Mouse (Mus musculus): ENCODE results near the gene Klk15. TPM values are rescaled to one million over a fixed set of nuclear protein-coding genes. Genes with fewer than 3 reads are reported as not detected.
"Not testable (repeated sequence)": the region's sequence is repeated elsewhere in the genome, so short reads cannot be mapped to it uniquely, and the experiment has no call there.

Klk15 gene
- polyA plus RNA-seq, 1 experiment from 2014 or later, result not detected

DNA sequence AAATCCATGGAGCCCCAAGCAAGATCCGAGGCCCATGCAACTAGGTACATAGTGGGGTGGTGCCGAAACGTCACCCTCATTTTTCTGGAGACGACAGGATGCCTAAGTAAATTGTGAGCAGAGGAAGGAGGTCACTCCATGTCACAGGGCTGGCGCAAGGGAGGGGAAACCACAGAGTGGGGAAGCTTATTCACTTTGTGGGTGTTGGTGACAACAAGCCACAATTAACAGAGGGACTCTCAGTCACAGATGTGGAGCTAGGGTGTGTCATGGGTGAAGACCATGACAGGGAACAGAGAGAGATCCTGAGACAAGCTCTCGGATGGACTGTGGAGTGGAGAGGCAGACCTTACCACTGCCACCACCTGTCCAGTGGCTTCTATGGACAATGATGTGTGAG lies 12.5 kb upstream of the Klk15 start:
- Histone ChIP-seq H3K9ac (replicated peaks; ENCODE audit: low read depth, low read length) (no peak overlapping the region), H3K27ac (ENCODE audit: low read depth, low read length) (no peak overlapping the region), H3K4me1 (ENCODE audit: control insufficient read depth, insufficient read depth, low read length) (no peaks in the 10 kb centered on the region), H3K4me2 (ENCODE audit: low read depth, low read length) (no peak overlapping the region), H3K4me3 (ENCODE audit: low read depth, low read length) (no peak overlapping the region), H3K27me3 (ENCODE audit: control insufficient read depth, insufficient read depth, low read length) (no peaks in the 10 kb centered on the region), H3K9me3 (ENCODE audit: control insufficient read depth, low read length) (no peaks in the 10 kb centered on the region), H3K36me3 (ENCODE audit: control insufficient read depth, insufficient read depth, low read length) (no peaks in the 10 kb centered on the region)
- ATAC-seq (ENCODE audit: low read depth), result no peak
- 85% methylated on average over 6 of the region's 6 CpGs for WGBS

DNA sequence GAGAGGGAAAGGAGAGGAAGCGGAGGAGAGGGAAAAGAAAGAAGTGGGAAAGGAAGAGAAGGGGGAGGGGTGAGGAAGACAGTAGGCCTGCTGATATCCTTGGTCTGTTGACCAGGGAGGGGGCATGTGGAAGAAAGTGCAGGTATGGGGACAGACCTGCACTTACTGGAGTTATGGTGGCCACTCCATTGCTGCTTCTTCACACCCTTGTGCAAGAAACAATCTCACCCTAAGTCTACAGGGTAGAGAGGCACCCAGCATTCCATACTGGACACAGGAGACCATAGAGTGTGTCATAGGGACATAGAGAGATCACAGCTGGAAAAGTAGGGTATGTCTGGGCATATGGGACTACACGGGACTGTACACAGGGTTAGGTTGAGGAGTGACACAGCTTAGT lies 11.6 kb upstream of the Klk15 start:
- no peak for ATAC-seq (ENCODE audit: low read depth)
- 78% methylated on average over 2 of the region's 2 CpGs for WGBS
- Histone ChIP-seq H3K36me3 (ENCODE audit: control insufficient read depth, insufficient read depth, low read length) (no peaks in the 10 kb centered on the region), H3K4me3 (ENCODE audit: low read depth, low read length) (no peak overlapping the region), H3K9ac (replicated peaks; ENCODE audit: low read depth, low read length) (no peak overlapping the region), H3K27me3 (ENCODE audit: control insufficient read depth, insufficient read depth, low read length) (no peaks in the 10 kb centered on the region), H3K27ac (ENCODE audit: low read depth, low read length) (no peak overlapping the region), H3K4me1 (ENCODE audit: control insufficient read depth, insufficient read depth, low read length) (no peaks in the 10 kb centered on the region), H3K4me2 (ENCODE audit: low read depth, low read length) (no peak overlapping the region), H3K9me3 (ENCODE audit: control insufficient read depth, low read length) (no peaks in the 10 kb centered on the region)

DNA sequence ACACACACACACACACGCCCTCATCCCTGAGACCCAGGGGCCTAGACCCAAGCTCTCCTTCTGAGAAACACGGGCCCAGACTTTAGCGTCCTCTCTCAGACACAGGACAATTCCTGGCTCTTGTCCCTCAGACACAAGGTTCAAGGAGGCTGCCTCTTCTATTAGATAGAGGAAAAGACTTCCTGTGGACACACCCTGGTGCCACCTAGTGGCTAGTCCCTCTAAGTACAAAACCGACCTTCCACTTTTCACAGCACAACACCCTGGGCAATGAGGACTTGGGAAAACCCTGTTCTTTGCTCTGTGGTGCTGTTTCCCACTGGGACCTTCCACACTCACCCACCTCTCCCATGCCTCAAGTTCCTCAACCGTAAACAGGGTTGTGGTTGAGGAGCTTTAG lies 7.6 kb upstream of the Klk15 start:
- Histone ChIP-seq H3K9me3 (ENCODE audit: control insufficient read depth, low read length) (no peaks in the 10 kb centered on the region), H3K36me3 (ENCODE audit: control insufficient read depth, insufficient read depth, low read length) (no peaks in the 10 kb centered on the region), H3K4me3 (ENCODE audit: low read depth, low read length) (no peak overlapping the region), H3K27ac (ENCODE audit: low read depth, low read length) (no peak overlapping the region), H3K27me3 (ENCODE audit: control insufficient read depth, insufficient read depth, low read length) (no peaks in the 10 kb centered on the region), H3K9ac (replicated peaks; ENCODE audit: low read depth, low read length) (no peak overlapping the region), H3K4me2 (ENCODE audit: low read depth, low read length) (no peak overlapping the region), H3K4me1 (ENCODE audit: control insufficient read depth, insufficient read depth, low read length) (no peaks in the 10 kb centered on the region)
- ATAC-seq (ENCODE audit: low read depth), result no peak
- 59% methylated on average over 5 of the region's 5 CpGs for WGBS

DNA sequence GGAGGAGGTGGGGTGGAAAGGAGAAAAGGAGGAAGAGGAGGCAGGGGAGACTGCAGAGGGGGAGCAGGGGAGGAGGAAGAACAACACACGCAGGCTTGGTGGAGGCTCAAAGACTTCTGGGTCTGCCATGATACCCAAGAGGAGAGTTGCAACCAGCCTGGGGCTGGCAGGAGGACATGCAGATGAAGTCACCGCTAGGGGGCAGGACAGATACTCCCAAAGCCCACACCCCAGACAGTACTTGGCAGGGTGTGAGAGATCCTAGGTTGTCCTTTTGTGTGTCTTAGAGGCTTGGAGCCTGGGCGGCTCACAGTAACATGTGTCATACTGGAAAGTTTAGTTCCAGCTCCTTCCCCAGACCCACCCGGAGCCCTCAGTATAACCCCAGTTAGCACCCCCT lies 5.0 kb upstream of the Klk15 start:
- Histone ChIP-seq H3K9ac (replicated peaks; ENCODE audit: low read depth, low read length) (no peak overlapping the region), H3K4me2 (ENCODE audit: low read depth, low read length) (no peak overlapping the region), H3K4me1 (ENCODE audit: control insufficient read depth, insufficient read depth, low read length) (no peaks in the 10 kb centered on the region), H3K9me3 (ENCODE audit: control insufficient read depth, low read length) (no peaks in the 10 kb centered on the region), H3K27me3 (ENCODE audit: control insufficient read depth, insufficient read depth, low read length) (no peaks in the 10 kb centered on the region), H3K36me3 (ENCODE audit: control insufficient read depth, insufficient read depth, low read length) (no peaks in the 10 kb centered on the region), H3K27ac (ENCODE audit: low read depth, low read length) (no peak overlapping the region), H3K4me3 (ENCODE audit: low read depth, low read length) (no peak overlapping the region)
- WGBS, result 53% methylated on average over 4 of the region's 4 CpGs
- no peak for ATAC-seq (ENCODE audit: low read depth)

DNA sequence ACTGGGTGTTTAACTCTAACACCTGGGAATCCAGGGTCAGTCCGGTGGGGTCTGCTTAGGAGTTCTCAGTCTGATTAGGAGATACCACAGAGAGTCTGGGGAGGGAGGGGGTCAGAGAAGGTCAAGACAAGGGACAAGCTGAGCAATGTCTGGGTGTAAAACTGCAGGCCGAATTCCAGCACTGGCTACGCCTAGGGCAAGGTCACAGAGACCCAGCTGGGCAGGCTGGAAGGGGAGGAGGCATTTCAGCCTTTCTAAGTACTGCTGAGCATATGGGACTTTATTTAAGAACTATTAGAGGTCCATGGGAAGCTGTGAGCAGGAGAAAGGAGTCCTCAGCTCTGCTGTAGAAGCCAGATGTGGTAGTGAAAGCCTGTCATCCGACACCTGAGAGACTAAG lies 1.2 kb upstream of the Klk15 start:
- no peak overlapping the region for H3K27ac ChIP-seq (ENCODE audit: low read depth, low read length)
- H3K36me3 ChIP-seq (ENCODE audit: control insufficient read depth, insufficient read depth, low read length), result no peaks in the 10 kb centered on the region
- H3K9me3 ChIP-seq (ENCODE audit: control insufficient read depth, low read length), result no peaks in the 10 kb centered on the region
- no peak overlapping the region for H3K4me2 ChIP-seq (ENCODE audit: low read depth, low read length)
- no peak overlapping the region for H3K9ac ChIP-seq (replicated peaks; ENCODE audit: low read depth, low read length)
- no peaks in the 10 kb centered on the region for H3K27me3 ChIP-seq (ENCODE audit: control insufficient read depth, insufficient read depth, low read length)
- H3K4me3 ChIP-seq (ENCODE audit: low read depth, low read length), result no peak overlapping the region
- no peaks in the 10 kb centered on the region for H3K4me1 ChIP-seq (ENCODE audit: control insufficient read depth, insufficient read depth, low read length)
- WGBS, result 69% methylated on average over 4 of the region's 4 CpGs
- ATAC-seq (ENCODE audit: low read depth), result no peak

DNA sequence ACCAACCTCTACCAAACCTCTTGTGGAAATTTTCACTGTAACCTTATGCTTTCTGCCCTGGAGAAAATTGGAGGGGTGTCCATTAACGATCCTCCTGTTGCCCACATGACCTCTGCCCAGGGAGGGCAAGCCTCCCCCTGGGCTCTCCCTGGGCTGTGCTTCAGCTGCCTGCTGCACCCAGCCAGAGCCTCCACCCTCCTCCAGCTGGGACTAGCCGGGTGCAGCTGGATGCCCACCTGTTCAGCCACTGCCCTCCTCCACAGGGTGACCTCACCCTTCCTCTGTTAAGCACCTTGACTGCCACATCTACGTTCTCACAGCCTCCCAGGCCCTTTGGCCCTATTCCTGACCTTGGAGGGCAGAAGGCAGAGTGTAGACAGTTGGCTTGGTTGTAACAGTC lies 1.2 kb downstream of the Klk15 start:
- 74% methylated on average over 3 of the region's 3 CpGs for WGBS
- H3K9me3 ChIP-seq (ENCODE audit: control insufficient read depth, low read length), result no peaks in the 10 kb centered on the region
- no peak overlapping the region for H3K9ac ChIP-seq (replicated peaks; ENCODE audit: low read depth, low read length)
- H3K36me3 ChIP-seq (ENCODE audit: control insufficient read depth, insufficient read depth, low read length), result no peaks in the 10 kb centered on the region
- no peaks in the 10 kb centered on the region for H3K4me1 ChIP-seq (ENCODE audit: control insufficient read depth, insufficient read depth, low read length)
- no peaks in the 10 kb centered on the region for H3K27me3 ChIP-seq (ENCODE audit: control insufficient read depth, insufficient read depth, low read length)
- no peak overlapping the region for H3K4me3 ChIP-seq (ENCODE audit: low read depth, low read length)
- H3K27ac ChIP-seq (ENCODE audit: low read depth, low read length), result no peak overlapping the region
- ATAC-seq (ENCODE audit: low read depth), result no peak
- no peak overlapping the region for H3K4me2 ChIP-seq (ENCODE audit: low read depth, low read length)

DNA sequence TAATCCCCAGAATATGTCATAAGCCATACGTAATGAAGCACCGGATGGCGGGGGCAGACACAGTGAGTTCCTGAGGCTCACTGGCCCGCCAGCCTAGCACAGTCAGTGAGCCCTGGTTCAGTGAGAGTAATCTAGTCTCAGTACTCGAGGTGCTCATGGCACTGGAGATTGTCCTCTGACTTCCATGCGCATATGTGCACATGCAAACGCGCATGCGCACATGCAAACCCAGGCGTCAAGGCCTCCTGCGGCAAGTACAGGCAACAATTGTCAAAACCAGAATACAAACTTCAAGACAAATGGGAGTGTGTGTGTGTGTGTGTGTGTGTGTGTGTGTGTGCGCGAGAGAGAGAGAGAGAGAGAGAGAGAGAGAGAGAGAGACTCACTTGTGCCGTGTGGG lies 3.0 kb downstream of the Klk15 start:
- Histone ChIP-seq H3K4me3 (ENCODE audit: low read depth, low read length) (no peak overlapping the region), H3K27ac (ENCODE audit: low read depth, low read length) (no peak overlapping the region), H3K9ac (replicated peaks; ENCODE audit: low read depth, low read length) (no peak overlapping the region)

DNA sequence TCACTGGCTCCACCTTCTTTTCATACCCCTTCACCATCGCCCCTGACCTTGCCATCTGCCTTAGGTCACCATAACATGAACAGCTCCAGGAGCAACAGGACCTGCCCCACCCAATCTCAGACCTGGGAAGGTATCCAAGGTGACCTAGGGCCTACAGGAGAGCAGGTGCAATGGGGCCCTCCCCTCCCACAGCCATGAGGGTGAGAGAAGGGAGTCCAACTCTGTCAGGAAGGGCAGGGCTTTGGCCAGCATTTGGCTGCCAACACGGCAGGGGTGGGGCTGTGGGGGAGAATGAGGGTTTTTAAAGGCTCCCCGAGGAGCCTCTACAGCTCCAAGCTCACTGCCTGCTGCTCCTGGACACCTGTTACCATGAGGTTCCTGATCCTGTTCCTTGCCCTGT lies 8.8 kb downstream of the Klk15 start:
- not testable (repeated sequence) for H3K4me3 ChIP-seq (ENCODE audit: low read depth, low read length); H3K27me3 ChIP-seq (ENCODE audit: control insufficient read depth, insufficient read depth, low read length); H3K27ac ChIP-seq (ENCODE audit: low read depth, low read length); H3K36me3 ChIP-seq (ENCODE audit: control insufficient read depth, insufficient read depth, low read length); H3K9me3 ChIP-seq (ENCODE audit: control insufficient read depth, low read length); ATAC-seq (ENCODE audit: low read depth); H3K9ac ChIP-seq (replicated peaks; ENCODE audit: low read depth, low read length); H3K4me1 ChIP-seq (ENCODE audit: control insufficient read depth, insufficient read depth, low read length); H3K4me2 ChIP-seq (ENCODE audit: low read depth, low read length)
- WGBS, result 63% methylated on average over 3 of the region's 3 CpGs

More for the DNA sequence above, 3.0 kb downstream of the Klk15 start:
- Histone ChIP-seq H3K36me3 (ENCODE audit: control insufficient read depth, insufficient read depth, low read length) (no peaks in the 10 kb centered on the region), H3K4me1 (ENCODE audit: control insufficient read depth, insufficient read depth, low read length) (no peaks in the 10 kb centered on the region), H3K4me2 (ENCODE audit: low read depth, low read length) (no peak overlapping the region), H3K9me3 (ENCODE audit: control insufficient read depth, low read length) (no peaks in the 10 kb centered on the region), H3K27me3 (ENCODE audit: control insufficient read depth, insufficient read depth, low read length) (no peaks in the 10 kb centered on the region)
- 88% methylated on average over 14 of the region's 14 CpGs for WGBS
- ATAC-seq (ENCODE audit: low read depth), result no peak

DNA sequence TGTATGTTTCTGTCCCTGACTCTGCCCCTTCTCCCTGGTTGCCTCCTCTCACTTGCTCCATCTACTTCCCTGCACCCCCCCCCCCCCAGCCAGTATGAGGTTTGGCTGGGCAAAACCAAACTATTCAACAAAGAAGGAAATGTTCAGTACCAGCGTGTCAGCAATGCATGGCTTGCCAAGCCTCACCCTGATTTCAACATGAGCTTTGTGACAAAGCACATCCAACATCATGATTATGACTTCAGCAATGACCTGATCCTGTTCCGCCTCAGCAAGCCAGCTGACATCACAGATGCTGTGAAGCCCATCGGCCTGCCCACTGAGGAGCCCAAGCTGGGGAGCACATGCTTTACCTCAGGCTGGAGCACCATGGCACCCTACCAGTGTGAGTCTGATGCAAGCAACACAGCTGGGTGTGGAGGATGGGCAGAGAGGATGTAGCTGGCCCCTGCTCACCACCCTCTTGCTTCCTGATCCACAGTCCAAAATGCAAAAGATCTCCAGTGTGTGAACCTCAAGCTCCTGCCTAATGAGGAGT lies 11.3 kb downstream of the Klk15 start:
- Histone ChIP-seq H3K9ac (replicated peaks; ENCODE audit: low read depth, low read length) (no peak overlapping the region), H3K4me2 (ENCODE audit: low read depth, low read length) (no peak overlapping the region), H3K4me1 (ENCODE audit: control insufficient read depth, insufficient read depth, low read length) (no peaks in the 10 kb centered on the region), H3K4me3 (ENCODE audit: low read depth, low read length) (no peak overlapping the region), H3K36me3 (ENCODE audit: control insufficient read depth, insufficient read depth, low read length) (no peaks in the 10 kb centered on the region), H3K9me3 (ENCODE audit: control insufficient read depth, low read length) (no peaks in the 10 kb centered on the region), H3K27ac (ENCODE audit: low read depth, low read length) (no peak overlapping the region), H3K27me3 (ENCODE audit: control insufficient read depth, insufficient read depth, low read length) (no peaks in the 10 kb centered on the region)
- WGBS, result 81% methylated on average over 3 of the region's 3 CpGs
- ATAC-seq (ENCODE audit: low read depth), result no peak

DNA sequence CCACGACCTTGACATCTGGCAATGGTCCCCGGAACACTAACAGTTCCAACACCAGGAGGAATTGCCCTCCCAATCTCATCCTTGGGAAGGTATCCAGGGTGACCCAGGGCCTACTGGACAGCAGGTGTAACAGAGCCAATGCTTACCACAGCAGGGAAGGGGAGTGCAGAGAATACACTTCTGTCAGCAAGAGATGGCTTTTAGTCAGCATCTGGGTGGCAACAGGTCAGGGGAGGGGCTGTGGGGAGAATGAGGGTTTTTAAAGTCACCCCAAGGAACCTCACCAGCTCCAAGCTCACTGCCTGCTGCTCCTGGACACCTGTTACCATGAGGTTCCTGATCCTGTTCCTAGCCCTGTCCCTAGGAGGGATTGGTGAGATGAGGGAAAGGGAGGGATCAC lies 16.8 kb downstream of the Klk15 start, which contains the start of gene Klk1b8:
TSS of gene Klk1b8 (plus strand) at position 301 of the 400 bp plus-strand sequence.
- Histone ChIP-seq H3K4me1 (ENCODE audit: control insufficient read depth, insufficient read depth, low read length) (no peaks in the 10 kb centered on the region), H3K27me3 (ENCODE audit: control insufficient read depth, insufficient read depth, low read length) (no peaks in the 10 kb centered on the region), H3K9ac (replicated peaks; ENCODE audit: low read depth, low read length) (no peak within 1 kb of the TSS), H3K36me3 (ENCODE audit: control insufficient read depth, insufficient read depth, low read length) (no peaks in the 10 kb centered on the region), H3K27ac (ENCODE audit: low read depth, low read length) (no peak within 1 kb of the TSS), H3K9me3 (ENCODE audit: control insufficient read depth, low read length) (no peaks in the 10 kb centered on the region), H3K4me2 (ENCODE audit: low read depth, low read length) (no peak within 1 kb of the TSS), H3K4me3 (ENCODE audit: low read depth, low read length) (no peak within 1 kb of the TSS)
- WGBS, result 76% methylated on average over 2 of the region's 2 CpGs
- no peak for ATAC-seq (ENCODE audit: low read depth)

All from neural tube, embryonic 14.5 days (tissue).